Mouse (Mus musculus): Measurements from ENCODE around the gene Ercc6l2.

GRCm38 (mm10) chr13:63793345-63794308 lies 21.4 kb upstream of the Ercc6l2 start:
- TF ChIP-seq POLR2A (IDR thresholded peaks at IDR 0.05; ENCODE audit: control insufficient read depth, extremely low read depth, insufficient read depth, low read length, poor library complexity) = no peak
- no peak for TF ChIP-seq CTCF (IDR thresholded peaks at IDR 0.05; ENCODE audit: borderline replicate concordance, control insufficient read depth, extremely low read depth, insufficient read depth, low read length, poor library complexity)
